Mouse (Mus musculus) hindbrain, embryonic 10.5 days (tissue): ENCODE measurements around the gene Lclat1. TPM values are rescaled to one million over a fixed set of nuclear protein-coding genes. Genes with fewer than 3 reads are reported as not detected.

Source experiments
- DNase-seq: peaks from one replicate; pipeline ENCODE4 v3.0.0-alpha.2; 2017; ENCODE audit warnings: low spot score
- H3K27ac ChIP-seq: fragments of 300-500 bp; sonication (generic); 2 replicates; pipeline ENCODE4 v1.5.1; 2016; ENCODE audit warnings: mild to moderate bottlenecking, moderate library complexity
- H3K27me3 ChIP-seq: fragments of 300-500 bp; sonication (generic); 2 replicates; pipeline ENCODE4 v1.6.1; 2016; ENCODE audit warnings: mild to moderate bottlenecking; ENCODE audit not compliant: poor library complexity, insufficient read depth, severe bottlenecking
- H3K36me3 ChIP-seq: fragments of 300-500 bp; sonication (generic); 2 replicates; pipeline ENCODE4 v1.6.1; 2016; ENCODE audit warnings: mild to moderate bottlenecking, moderate library complexity
- H3K4me1 ChIP-seq: fragments of 300-500 bp; sonication (generic); replicated peaks from 2 replicates; pipeline ENCODE4 v1.6.1; 2016; ENCODE audit warnings: mild to moderate bottlenecking
- H3K4me3 ChIP-seq: fragments of 300-500 bp; sonication (generic); 2 replicates; pipeline ENCODE4 v1.5.1; 2016; ENCODE audit warnings: mild to moderate bottlenecking, moderate library complexity
- H3K9me3 ChIP-seq: fragments of 300-500 bp; sonication (generic); 2 replicates; pipeline ENCODE4 v1.6.1; 2016; ENCODE audit warnings: mild to moderate bottlenecking, moderate library complexity
- WGBS: fragments of 180-500 bp; shearing (Covaris S2); methylation state at CpG from one replicate; pipeline ENCODE4 v1.1.7; 2016; 5-methylcytosine and 5-hydroxymethylcytosine counted together
- polyA plus RNA-seq: library from polyadenylated mRNA; unstranded; fragments of >200 nt; fragmentation: Nextera tagmentation; extraction: Ambion mirVana; gene quantifications from 2 replicates; pipeline ENCODE4 v1.2.1, GENCODE M21; 2016

Gene Lclat1
- polyA plus RNA-seq, 1 experiment from 2014 or later: 10.5 TPM

- H3K4me1 ChIP-seq: no peaks in the 10 kb centered on the region
- H3K9me3 ChIP-seq: no peaks in the 10 kb centered on the region
- WGBS: 73% methylated on average over 3 of the region's 3 CpGs
- no peaks in the 10 kb centered on the region for H3K27me3 ChIP-seq
- no peak overlapping the region for H3K4me3 ChIP-seq
- DNase-seq: no peak
- H3K36me3 ChIP-seq: peaks cover 14% of the 10 kb centered on the region
- no peak overlapping the region for H3K27ac ChIP-seq
Observed at GRCm38 (mm10) chr17:73163597-73163996, 55.8 kb downstream of the Lclat1 start.

GRCm38 (mm10) chr17:73164121-73164520 lies 56.3 kb downstream of the Lclat1 start:
- no peak for DNase-seq
- 93% methylated on average over 2 of the region's 2 CpGs for WGBS
- Histone ChIP-seq H3K4me3 (no peak overlapping the region), H3K36me3 (peaks cover 14% of the 10 kb centered on the region), H3K27me3 (no peaks in the 10 kb centered on the region), H3K4me1 (no peaks in the 10 kb centered on the region), H3K27ac (no peak overlapping the region), H3K9me3 (no peaks in the 10 kb centered on the region)

GRCm38 (mm10) chr17:73169461-73169860 lies 61.7 kb downstream of the Lclat1 start:
- H3K27ac ChIP-seq: no peak overlapping the region
- WGBS: 95% methylated on average over 7 of the region's 7 CpGs
- DNase-seq: no peak

GRCm38 (mm10) chr17:73170141-73170540 lies 62.4 kb downstream of the Lclat1 start:
- no peaks in the 10 kb centered on the region for H3K4me1 ChIP-seq
- DNase-seq: no peak
- H3K36me3 ChIP-seq: peaks cover 3% of the 10 kb centered on the region; the same call in 1 of the 2 replicates
- 91% methylated on average over 5 of the region's 5 CpGs for WGBS
- no peaks in the 10 kb centered on the region for H3K9me3 ChIP-seq
- no peak overlapping the region for H3K4me3 ChIP-seq
- H3K27ac ChIP-seq: no peak overlapping the region
- H3K27me3 ChIP-seq: no peaks in the 10 kb centered on the region

More at GRCm38 (mm10) chr17:73169461-73169860, 61.7 kb downstream of the Lclat1 start:
- Histone ChIP-seq H3K9me3 (no peaks in the 10 kb centered on the region), H3K4me3 (no peak overlapping the region), H3K27me3 (no peaks in the 10 kb centered on the region), H3K4me1 (no peaks in the 10 kb centered on the region), H3K36me3 (peaks cover 8% of the 10 kb centered on the region)

- Histone ChIP-seq H3K9me3 (0 out of 2 replicates have a peak, but pooled peaks cover 4% of the 10 kb centered on the region), H3K27ac (no peak overlapping the region), H3K4me1 (no peaks in the 10 kb centered on the region), H3K36me3 (no peaks in the 10 kb centered on the region), H3K27me3 (no peaks in the 10 kb centered on the region), H3K4me3 (no peak overlapping the region)
- WGBS: 77% methylated on average over 5 of the region's 5 CpGs
- peak; percentile 6 for DNase-seq
Observed at GRCm38 (mm10) chr17:73174083-73174562, 66.3 kb downstream of the Lclat1 start.

- 0 out of 2 replicates have a peak, but pooled peaks cover 4% of the 10 kb centered on the region for H3K9me3 ChIP-seq
- H3K36me3 ChIP-seq: no peaks in the 10 kb centered on the region
- H3K27me3 ChIP-seq: no peaks in the 10 kb centered on the region
- 70% methylated on average over 5 of the region's 5 CpGs for WGBS
- H3K4me1 ChIP-seq: no peaks in the 10 kb centered on the region
- H3K4me3 ChIP-seq: no peak overlapping the region
- DNase-seq: no peak
- H3K27ac ChIP-seq: no peak overlapping the region
Observed at GRCm38 (mm10) chr17:73175720-73176119, 67.9 kb downstream of the Lclat1 start.

GRCm38 (mm10) chr17:73177079-73177478 lies 69.3 kb downstream of the Lclat1 start:
- Histone ChIP-seq H3K4me3 (no peak overlapping the region), H3K4me1 (no peaks in the 10 kb centered on the region), H3K27ac (no peak overlapping the region), H3K36me3 (no peaks in the 10 kb centered on the region), H3K9me3 (0 out of 2 replicates have a peak, but pooled peaks cover 4% of the 10 kb centered on the region), H3K27me3 (no peaks in the 10 kb centered on the region)
- 86% methylated on average over 4 of the region's 4 CpGs for WGBS
- DNase-seq: no peak

GRCm38 (mm10) chr17:73186929-73187328 lies 79.1 kb downstream of the Lclat1 start:
- H3K4me3 ChIP-seq: no peak overlapping the region
- no peaks in the 10 kb centered on the region for H3K4me1 ChIP-seq
- H3K27me3 ChIP-seq: no peaks in the 10 kb centered on the region
- H3K36me3 ChIP-seq: peaks cover 10% of the 10 kb centered on the region
- no peaks in the 10 kb centered on the region for H3K9me3 ChIP-seq
- 94% methylated on average over 5 of the region's 5 CpGs for WGBS
- DNase-seq: no peak
- no peak overlapping the region for H3K27ac ChIP-seq

- Histone ChIP-seq H3K36me3 (peaks cover 9% of the 10 kb centered on the region), H3K9me3 (no peaks in the 10 kb centered on the region), H3K4me3 (no peak overlapping the region), H3K27me3 (no peaks in the 10 kb centered on the region), H3K4me1 (no peaks in the 10 kb centered on the region), H3K27ac (no peak overlapping the region)
- DNase-seq: no peak
- 87% methylated on average over 6 of the region's 6 CpGs for WGBS
Observed at GRCm38 (mm10) chr17:73194146-73194545, 86.4 kb downstream of the Lclat1 start.

- no peaks in the 10 kb centered on the region for H3K27me3 ChIP-seq
- no peaks in the 10 kb centered on the region for H3K9me3 ChIP-seq
- DNase-seq: no peak
- H3K27ac ChIP-seq: no peak overlapping the region
- H3K36me3 ChIP-seq: peaks cover 7% of the 10 kb centered on the region
- WGBS: 91% methylated on average over 6 of the region's 6 CpGs
- H3K4me1 ChIP-seq: no peaks in the 10 kb centered on the region
- H3K4me3 ChIP-seq: no peak overlapping the region
Observed at GRCm38 (mm10) chr17:73194575-73194974, 86.8 kb downstream of the Lclat1 start.

- no peak overlapping the region for H3K27ac ChIP-seq
- H3K27me3 ChIP-seq: no peaks in the 10 kb centered on the region
- DNase-seq: no peak
- no peaks in the 10 kb centered on the region for H3K9me3 ChIP-seq
- peaks cover 7% of the 10 kb centered on the region for H3K36me3 ChIP-seq
- H3K4me1 ChIP-seq: no peaks in the 10 kb centered on the region
- WGBS: 80% methylated on average over 2 of the region's 2 CpGs
- H3K4me3 ChIP-seq: no peak overlapping the region
Observed at GRCm38 (mm10) chr17:73195074-73195723, 87.4 kb downstream of the Lclat1 start.

GRCm38 (mm10) chr17:73196139-73196538 lies 88.4 kb downstream of the Lclat1 start:
- WGBS: 91% methylated on average over 1 of the region's 1 CpGs
- Histone ChIP-seq H3K36me3 (no peaks in the 10 kb centered on the region; the same call in 1 of the 2 replicates), H3K27ac (no peak overlapping the region), H3K4me3 (no peak overlapping the region), H3K9me3 (no peaks in the 10 kb centered on the region), H3K4me1 (no peaks in the 10 kb centered on the region), H3K27me3 (no peaks in the 10 kb centered on the region)
- peak; percentile 17 for DNase-seq

- Histone ChIP-seq H3K27me3 (no peaks in the 10 kb centered on the region), H3K4me3 (no peak overlapping the region), H3K9me3 (0 out of 2 replicates have a peak, but pooled peaks cover 1% of the 10 kb centered on the region), H3K36me3 (0 out of 2 replicates have a peak, but pooled peaks cover under 1% of the 10 kb centered on the region), H3K27ac (no peak overlapping the region), H3K4me1 (no peaks in the 10 kb centered on the region)
- WGBS: 85% methylated on average over 1 of the region's 1 CpGs
- no peak for DNase-seq
Observed at GRCm38 (mm10) chr17:73197724-73198123, 89.9 kb downstream of the Lclat1 start.
